Mouse (Mus musculus): ENCODE results near the gene Olfr670. TPM values are rescaled to one million over a fixed set of nuclear protein-coding genes. Genes with fewer than 3 reads are reported as not detected.
"Not testable (repeated sequence)": the region's sequence is repeated elsewhere in the genome, so short reads cannot be mapped to it uniquely, and the experiment has no call there.

Olfr670 gene
- polyA plus RNA-seq (2016; fragmentation: Nextera tagmentation; extraction: Ambion mirVana): not detected in 2 replicates

- no peaks in the 10 kb centered on the region for H3K4me1 ChIP-seq
- H3K36me3 ChIP-seq: no peaks in the 10 kb centered on the region
- ATAC-seq (ENCODE audit: low FRiP score): no peak
- H3K9me3 ChIP-seq (replicated peaks): no peaks in the 10 kb centered on the region
- H3K27ac ChIP-seq: no peak within 1 kb of the TSS
- H3K4me3 ChIP-seq: no peak within 1 kb of the TSS
- H3K27me3 ChIP-seq: no peaks in the 10 kb centered on the region
- H3K9ac ChIP-seq: no peak within 1 kb of the TSS
- WGBS: 47% methylated on average over 1 of the region's 1 CpGs
- no peak within 1 kb of the TSS for H3K4me2 ChIP-seq (replicated peaks)
Measured at GRCm38 (mm10) chr7:104962520-104962919, at the start of gene Olfr670. TSS of gene Olfr670 (minus strand) at chr7:104962620.

- H3K4me3 ChIP-seq: no peak within 1 kb of the TSS
- H3K27ac ChIP-seq: no peak within 1 kb of the TSS
- no peaks in the 10 kb centered on the region for H3K4me1 ChIP-seq
- H3K9ac ChIP-seq: no peak within 1 kb of the TSS
- no peaks in the 10 kb centered on the region for H3K36me3 ChIP-seq
- H3K9me3 ChIP-seq (replicated peaks): no peaks in the 10 kb centered on the region
- ATAC-seq (ENCODE audit: low FRiP score): no peak
- no peaks in the 10 kb centered on the region for H3K27me3 ChIP-seq
- no peak within 1 kb of the TSS for H3K4me2 ChIP-seq (replicated peaks)
Measured at GRCm38 (mm10) chr7:105001929-105002328, 39.5 kb upstream of the Olfr670 start, which contains the start of gene Olfr672. TSS of gene Olfr672 (minus strand) at chr7:105002029.

- H3K36me3 ChIP-seq: no peaks in the 10 kb centered on the region
- H3K9ac ChIP-seq: no peak within 1 kb of the TSS
- no peak within 1 kb of the TSS for H3K4me3 ChIP-seq
- no peaks in the 10 kb centered on the region for H3K4me1 ChIP-seq
- no peak for ATAC-seq (ENCODE audit: low FRiP score)
- WGBS: 81% methylated on average over 1 of the region's 1 CpGs
- H3K27me3 ChIP-seq: no peaks in the 10 kb centered on the region
- H3K9me3 ChIP-seq (replicated peaks): 0 out of 2 replicates have a peak, but pooled peaks cover 3% of the 10 kb centered on the region
- no peak within 1 kb of the TSS for H3K4me2 ChIP-seq (replicated peaks)
- H3K27ac ChIP-seq: no peak within 1 kb of the TSS
Measured at GRCm38 (mm10) chr7:104979026-104979425, 16.6 kb upstream of the Olfr670 start, which contains the start of gene Olfr671. TSS of gene Olfr671 (minus strand) at chr7:104979126.

- not testable (repeated sequence) for H3K4me1 ChIP-seq; ATAC-seq (ENCODE audit: low FRiP score); H3K36me3 ChIP-seq; H3K27me3 ChIP-seq; H3K9ac ChIP-seq; H3K9me3 ChIP-seq (replicated peaks); H3K27ac ChIP-seq; H3K4me2 ChIP-seq (replicated peaks); H3K4me3 ChIP-seq
- 80% methylated on average over 2 of the region's 2 CpGs for WGBS
Measured at GRCm38 (mm10) chr7:104972507-104972906, 10.1 kb upstream of the Olfr670 start.

GRCm38 (mm10) chr7:104950234-104950633 is 12.2 kb downstream of the Olfr670 start:
- 95% methylated on average over 16 of the region's 16 CpGs for WGBS
- not testable (repeated sequence) for H3K4me1 ChIP-seq; ATAC-seq (ENCODE audit: low FRiP score); H3K4me3 ChIP-seq; H3K27me3 ChIP-seq; H3K9me3 ChIP-seq (replicated peaks); H3K36me3 ChIP-seq; H3K27ac ChIP-seq; H3K4me2 ChIP-seq (replicated peaks); H3K9ac ChIP-seq

GRCm38 (mm10) chr7:104933940-104934339 is 28.5 kb downstream of the Olfr670 start, which contains the start of gene Olfr669:
TSS of gene Olfr669 (plus strand) at chr7:104934240.
- ATAC-seq (ENCODE audit: low FRiP score): no peak
- H3K9me3 ChIP-seq (replicated peaks): no peaks in the 10 kb centered on the region

GRCm38 (mm10) chr7:104927957-104928356 is 34.5 kb downstream of the Olfr670 start, which contains the start of gene Olfr668:
TSS of gene Olfr668 (minus strand) at chr7:104928057.
- H3K27ac ChIP-seq: no peak within 1 kb of the TSS
- H3K4me3 ChIP-seq: no peak within 1 kb of the TSS
- no peaks in the 10 kb centered on the region for H3K4me1 ChIP-seq
- no peak for ATAC-seq (ENCODE audit: low FRiP score)
- no peaks in the 10 kb centered on the region for H3K27me3 ChIP-seq
- no peaks in the 10 kb centered on the region for H3K36me3 ChIP-seq
- WGBS: 87% methylated on average over 1 of the region's 1 CpGs
- no peaks in the 10 kb centered on the region for H3K9me3 ChIP-seq (replicated peaks)
- H3K9ac ChIP-seq: no peak within 1 kb of the TSS
- H3K4me2 ChIP-seq (replicated peaks): no peak within 1 kb of the TSS

More at GRCm38 (mm10) chr7:104933940-104934339, 28.5 kb downstream of the Olfr670 start, which contains the start of gene Olfr669:
- Histone ChIP-seq H3K27me3 (no peaks in the 10 kb centered on the region), H3K27ac (no peak within 1 kb of the TSS), H3K4me3 (no peak within 1 kb of the TSS), H3K9ac (no peak within 1 kb of the TSS), H3K4me2 (replicated peaks) (no peak within 1 kb of the TSS), H3K4me1 (no peaks in the 10 kb centered on the region), H3K36me3 (no peaks in the 10 kb centered on the region)
- 92% methylated on average over 1 of the region's 1 CpGs for WGBS

GRCm38 (mm10) chr7:104921382-104921781 is 41.0 kb downstream of the Olfr670 start, which contains the start of gene Olfr667:
TSS of gene Olfr667 (minus strand) at chr7:104921482.
- no peaks in the 10 kb centered on the region for H3K27me3 ChIP-seq
- no peak within 1 kb of the TSS for H3K9ac ChIP-seq
- whole genome bisulfite sequencing: 90% methylated on average over 1 of the region's 1 CpGs
- no peak within 1 kb of the TSS for H3K27ac ChIP-seq
- ATAC-seq (ENCODE audit: low FRiP score): no peak
- H3K36me3 ChIP-seq: no peaks in the 10 kb centered on the region
- H3K9me3 ChIP-seq (replicated peaks): no peaks in the 10 kb centered on the region
- no peak within 1 kb of the TSS for H3K4me2 ChIP-seq (replicated peaks)
- no peaks in the 10 kb centered on the region for H3K4me1 ChIP-seq
- no peak within 1 kb of the TSS for H3K4me3 ChIP-seq

Other genes with a start within 250 kb of the Olfr670 start
- gene Usp17le, start 185.2 kb downstream of the Olfr670 start, polyA plus RNA-seq (2016; fragmentation: Nextera tagmentation; extraction: Ambion mirVana): not detected in 2 replicates
- not detected in 2 replicates for gene Usp17lb, start 120.0 kb downstream of the Olfr670 start, polyA plus RNA-seq (2016; fragmentation: Nextera tagmentation; extraction: Ambion mirVana)
- gene Usp17la, start 105.6 kb downstream of the Olfr670 start, polyA plus RNA-seq (2016; fragmentation: Nextera tagmentation; extraction: Ambion mirVana): not detected in 2 replicates
- gene Olfr665, start 84.6 kb downstream of the Olfr670 start, polyA plus RNA-seq (2016; fragmentation: Nextera tagmentation; extraction: Ambion mirVana): not detected in 2 replicates
- not detected in 2 replicates for gene Olfr666, start 66.7 kb downstream of the Olfr670 start, polyA plus RNA-seq (2016; fragmentation: Nextera tagmentation; extraction: Ambion mirVana)
- not detected in 2 replicates for gene Olfr667, start 41.1 kb downstream of the Olfr670 start, polyA plus RNA-seq (2016; fragmentation: Nextera tagmentation; extraction: Ambion mirVana)
- gene Olfr668, start 34.6 kb downstream of the Olfr670 start, polyA plus RNA-seq (2016; fragmentation: Nextera tagmentation; extraction: Ambion mirVana): not detected in 2 replicates
- gene Olfr669, start 28.4 kb downstream of the Olfr670 start, polyA plus RNA-seq (2016; fragmentation: Nextera tagmentation; extraction: Ambion mirVana): not detected in 2 replicates
- not detected in 2 replicates for gene Olfr671, start 16.5 kb upstream of the Olfr670 start, polyA plus RNA-seq (2016; fragmentation: Nextera tagmentation; extraction: Ambion mirVana)
- gene Olfr672, start 39.4 kb upstream of the Olfr670 start, polyA plus RNA-seq (2016; fragmentation: Nextera tagmentation; extraction: Ambion mirVana): not detected in 2 replicates
- not detected in 2 replicates for gene Olfr675, start 65.8 kb upstream of the Olfr670 start, polyA plus RNA-seq (2016; fragmentation: Nextera tagmentation; extraction: Ambion mirVana)
- gene Olfr676, start 70.1 kb upstream of the Olfr670 start, polyA plus RNA-seq (2016; fragmentation: Nextera tagmentation; extraction: Ambion mirVana): not detected in 2 replicates
- not detected in 2 replicates for gene Olfr677, start 88.8 kb upstream of the Olfr670 start, polyA plus RNA-seq (2016; fragmentation: Nextera tagmentation; extraction: Ambion mirVana)
- gene Olfr678, start 101.9 kb upstream of the Olfr670 start, polyA plus RNA-seq (2016; fragmentation: Nextera tagmentation; extraction: Ambion mirVana): not detected in 2 replicates
- gene Olfr679, start 118.6 kb upstream of the Olfr670 start, polyA plus RNA-seq (2016; fragmentation: Nextera tagmentation; extraction: Ambion mirVana): not detected in 2 replicates
- not detected in 2 replicates for gene Olfr680-ps1, start 130.2 kb upstream of the Olfr670 start, polyA plus RNA-seq (2016; fragmentation: Nextera tagmentation; extraction: Ambion mirVana)
- not detected in 2 replicates for gene Olfr681, start 154.2 kb upstream of the Olfr670 start, polyA plus RNA-seq (2016; fragmentation: Nextera tagmentation; extraction: Ambion mirVana)
- gene Olfr683, start 184.4 kb upstream of the Olfr670 start, polyA plus RNA-seq (2016; fragmentation: Nextera tagmentation; extraction: Ambion mirVana): not detected in 2 replicates
- gene Olfr684, start 201.0 kb upstream of the Olfr670 start, polyA plus RNA-seq (2016; fragmentation: Nextera tagmentation; extraction: Ambion mirVana): not detected in 2 replicates
- not detected in 2 replicates for gene Olfr685, start 223.4 kb upstream of the Olfr670 start, polyA plus RNA-seq (2016; fragmentation: Nextera tagmentation; extraction: Ambion mirVana)
- gene Olfr686, start 244.9 kb upstream of the Olfr670 start, polyA plus RNA-seq (2016; fragmentation: Nextera tagmentation; extraction: Ambion mirVana): not detected in 2 replicates